ENCODE assay signal across 13 mouse cellular contexts in the genomic region with DNA sequence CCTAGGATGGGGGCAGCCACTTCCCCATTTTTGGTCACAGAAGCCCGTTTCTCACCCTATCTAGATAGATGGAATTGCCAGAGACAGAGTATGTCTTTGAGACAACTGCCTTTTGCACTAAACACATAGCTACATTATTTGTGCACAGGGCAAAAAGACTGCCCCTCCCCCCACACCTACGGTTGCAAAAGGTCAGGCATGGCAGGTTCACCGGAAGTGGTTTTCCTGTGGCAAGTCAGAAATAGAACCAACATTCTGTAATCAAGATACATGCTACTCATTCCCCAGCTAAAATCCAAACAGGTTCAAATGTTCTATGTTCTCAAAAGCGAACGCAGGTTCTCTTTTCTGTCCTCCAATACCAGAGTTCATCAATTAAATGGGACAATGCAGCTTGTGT. TPM values are rescaled to one million over a fixed set of nuclear protein-coding genes. Genes with fewer than 3 reads are reported as not detected.
DNase-seq lines count a peak whose midpoint lies in the region; ATAC-seq and TF ChIP-seq lines count a peak whose summit lies in the region.
"Had no signal": no experiment of that assay in that cellular context is flagged by ENCODE, and none has a peak within 500 bp of the region (broad histone marks: within the 10 kb centered on the region; RNA-seq: fewer than 3 reads in every experiment).

No protein-coding gene starts in this region.

- H3K9me3 ChIP-seq in liver, embryonic 16.5 days (replicated peaks; ENCODE audit: control insufficient read depth, low read length), result no peaks in the 10 kb centered on the region
- no peaks in the 10 kb centered on the region for H3K9me3 ChIP-seq in midbrain, embryonic 13.5 days
- H3K9me3 ChIP-seq: midbrain, embryonic 15.5 days; stomach, embryonic 15.5 days had no signal

- H3K4me3 ChIP-seq in bone marrow, adult 2 months (replicated peaks; ENCODE audit: control insufficient read depth, low read depth, low read length), result no peak overlapping the region
- H3K4me3 ChIP-seq in liver, embryonic 16.5 days (ENCODE audit: low read depth, low read length), result no peak overlapping the region
- H3K4me3 ChIP-seq in midbrain, embryonic 13.5 days (replicated peaks), result no peak overlapping the region
- H3K4me3 ChIP-seq: left cerebral cortex, adult 2 months had no signal

- H3K27ac ChIP-seq in bone marrow, adult 2 months (ENCODE audit: control insufficient read depth, insufficient read depth, low read depth, low read length, poor library complexity), result peak overlapping the region; percentile 62; the same call in 1 of the 2 replicates
- peak overlapping the region; percentile 62; the same call in 1 of the 2 replicates for H3K27ac ChIP-seq in liver, embryonic 16.5 days (ENCODE audit: low read length)
- no peak overlapping the region for H3K27ac ChIP-seq in midbrain, embryonic 13.5 days
- H3K27ac ChIP-seq: hindbrain, postnatal 0 days; left cerebral cortex, adult 2 months; midbrain, embryonic 15.5 days; stomach, embryonic 15.5 days had no signal

- peak; percentile 48 for DNase-seq in B cell, adult 2 months
- DNase-seq in thymus, adult 18-20 months, result peak; percentile 6 to 17
- no peak for DNase-seq in Muller cell, postnatal 12 days (ENCODE audit: inconsistent ontology term)
- no peak for DNase-seq in frontal cortex, postnatal 14 days (ENCODE audit: low spot score in 2 of 2)
- DNase-seq in cerebellum, postnatal 36 days, result no peak

- H3K36me3 ChIP-seq in liver, embryonic 16.5 days (ENCODE audit: control insufficient read depth, insufficient read depth), result no peaks in the 10 kb centered on the region
- H3K36me3 ChIP-seq in midbrain, embryonic 13.5 days, result no peaks in the 10 kb centered on the region
- H3K36me3 ChIP-seq: midbrain, embryonic 15.5 days; stomach, embryonic 15.5 days had no signal

- no peak overlapping the region for H3K9ac ChIP-seq in liver, embryonic 16.5 days (ENCODE audit: low read depth, low read length)
- no peak overlapping the region for H3K9ac ChIP-seq in midbrain, embryonic 13.5 days (replicated peaks)
- H3K9ac ChIP-seq: lung, embryonic 14.5 days; midbrain, embryonic 15.5 days; stomach, embryonic 15.5 days had no signal

- no peak for TF ChIP-seq CTCF in bone marrow, adult 2 months (IDR thresholded peaks at IDR 0.05; ENCODE audit: control insufficient read depth, insufficient read depth, low read length)

- peak overlapping the region; percentile 73; the same call in 1 of the 2 replicates for H3K4me2 ChIP-seq in liver, embryonic 16.5 days (ENCODE audit: low read depth, low read length)
- H3K4me2 ChIP-seq in midbrain, embryonic 13.5 days (replicated peaks), result no peak overlapping the region

- peaks cover 2% of the 10 kb centered on the region for H3K4me1 ChIP-seq in bone marrow, adult 2 months (ENCODE audit: control insufficient read depth, insufficient read depth, low read length)
- H3K4me1 ChIP-seq in liver, embryonic 16.5 days (ENCODE audit: control insufficient read depth, low read depth, low read length), result peaks cover 6% of the 10 kb centered on the region
- H3K4me1 ChIP-seq in midbrain, embryonic 13.5 days (replicated peaks), result peaks cover 11% of the 10 kb centered on the region

- 1% methylated on average over 5 of the region's 5 CpGs for WGBS in bone marrow, adult 2 months
- 10% methylated on average over 5 of the region's 5 CpGs for WGBS in liver, embryonic 16.5 days (ENCODE audit: insufficient replicate concordance)
- 91% methylated on average over 5 of the region's 5 CpGs for WGBS in midbrain, embryonic 13.5 days

- TF ChIP-seq POLR2A in bone marrow, adult 2 months (IDR thresholded peaks at IDR 0.05; ENCODE audit: borderline replicate concordance, control insufficient read depth, low read depth, low read length), result no peak

- H3K27me3 ChIP-seq in liver, embryonic 16.5 days (ENCODE audit: control insufficient read depth, insufficient read depth, low read depth, low read length), result no peaks in the 10 kb centered on the region
- no peaks in the 10 kb centered on the region for H3K27me3 ChIP-seq in midbrain, embryonic 13.5 days
- H3K27me3 ChIP-seq: midbrain, embryonic 15.5 days; stomach, embryonic 15.5 days had no signal

- ATAC-seq in liver, embryonic 16.5 days (ENCODE audit: low read depth), result no peak
- ATAC-seq in midbrain, embryonic 13.5 days, result no peak

RNA-seq across cellular contexts. Expression of a gene that starts 0.8 kb away (rescaled TPM):
- 1.7 TPM in 2 replicates for polyA plus RNA-seq in bone marrow, adult 2 months (2011; ENCODE audit: insufficient read depth, insufficient read length, low replicate concordance, missing spikeins)
- 3.2 and 4.0 TPM in 2 replicates for polyA plus RNA-seq in liver, embryonic 16.5 days (2015; fragmentation: Nextera tagmentation; extraction: Ambion mirVana)
- polyA plus RNA-seq in midbrain, embryonic 13.5 days (2015; fragmentation: Nextera tagmentation; extraction: Ambion mirVana), result 4.7 and 6.2 TPM in 2 replicates

RNA-seq across cellular contexts. Expression of a gene that starts 21.4 kb away (rescaled TPM):
- polyA plus RNA-seq in bone marrow, adult 2 months (2011; ENCODE audit: insufficient read depth, insufficient read length, low replicate concordance, missing spikeins), result 1.1 and 1.7 TPM in 2 replicates
- 405 and 429 TPM in 2 replicates for polyA plus RNA-seq in liver, embryonic 16.5 days (2015; fragmentation: Nextera tagmentation; extraction: Ambion mirVana)
- 0.81 and 1.0 TPM in 2 replicates for polyA plus RNA-seq in midbrain, embryonic 13.5 days (2015; fragmentation: Nextera tagmentation; extraction: Ambion mirVana)

Comparison
In these comparisons a context has a peak if more than half of its experiments do, and no peak if none do; other contexts are left out.
1. DNase-seq: peak in B cell, adult 2 months (2 of 2) and thymus, adult 18-20 months (2 of 2); none in Muller cell, postnatal 12 days (single experiment), frontal cortex, postnatal 14 days (0 of 2) and cerebellum, postnatal 36 days (0 of 2).
2. RNA of a gene that starts 21.4 kb away (polyA plus RNA-seq): 405 to 429 TPM in liver, embryonic 16.5 days; 1.1 to 1.7 TPM in bone marrow, adult 2 months and 0.81 to 1.0 TPM in midbrain, embryonic 13.5 days; every median in the first group is over 100 times any median in the second.